Comparison of ENCODE assay signal across 14 mouse cellular contexts in the genomic region with DNA sequence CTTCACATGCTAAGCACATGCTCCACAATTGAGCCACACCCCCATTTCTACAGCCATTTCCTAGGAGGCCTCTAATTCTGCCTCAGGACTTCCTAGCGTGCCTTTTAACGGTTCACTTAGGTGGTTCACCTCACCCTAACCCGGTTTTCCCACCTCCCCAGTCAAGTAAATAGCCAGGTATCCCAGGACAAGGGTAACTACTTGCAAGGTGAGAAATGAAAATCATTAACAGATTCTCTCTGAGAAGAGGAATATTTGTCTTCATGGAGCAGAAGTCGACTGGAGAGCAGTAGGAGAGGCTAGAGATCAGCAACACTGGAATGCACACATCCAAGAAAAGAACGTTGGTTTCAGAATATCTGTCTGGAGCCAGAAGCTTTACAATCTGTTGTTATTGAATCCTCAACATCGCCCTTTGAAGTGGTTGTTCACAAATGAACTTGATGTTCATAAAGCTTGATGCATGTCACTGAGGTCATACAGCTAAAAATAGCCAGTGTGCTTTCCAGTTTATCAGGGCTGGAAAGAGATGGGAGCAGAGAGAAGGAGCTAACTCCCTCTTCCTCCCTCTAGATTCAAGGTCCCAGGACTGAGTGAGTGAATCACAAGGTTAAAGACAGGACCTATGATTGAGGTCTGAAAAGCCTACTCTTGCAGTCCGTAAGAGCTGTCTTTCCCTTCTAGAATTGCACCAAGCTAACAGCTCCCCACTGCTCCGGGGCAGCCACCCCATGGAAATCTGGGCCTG. TPM values are rescaled to one million over a fixed set of nuclear protein-coding genes. Genes with fewer than 3 reads are reported as not detected.
"Had no signal": no experiment of that assay in that cellular context is flagged by ENCODE, and none has a peak within 500 bp of the region (broad histone marks: within the 10 kb centered on the region; RNA-seq: fewer than 3 reads in every experiment).

No protein-coding gene starts in this region.

- ATAC-seq: liver, embryonic 12.5 days had no signal

- H3K36me3 ChIP-seq: limb, embryonic 15.5 days; liver, embryonic 12.5 days; midbrain, embryonic 12.5 days had no signal

- H3K27ac ChIP-seq: limb, embryonic 15.5 days; liver, embryonic 12.5 days; macrophage; midbrain, embryonic 12.5 days had no signal

- H3K4me1 ChIP-seq: liver, embryonic 12.5 days had no signal

- H3K4me2 ChIP-seq: limb, embryonic 15.5 days; liver, embryonic 12.5 days; lung, embryonic 14.5 days; midbrain, embryonic 12.5 days had no signal

- H3K9me3 ChIP-seq: limb, embryonic 15.5 days; liver, embryonic 12.5 days; megakaryocyte, embryonic 14.5 days; midbrain, embryonic 12.5 days had no signal

- H3K4me3 ChIP-seq: limb, embryonic 15.5 days; liver, embryonic 12.5 days; megakaryocyte, embryonic 14.5 days; midbrain, embryonic 12.5 days had no signal

- H3K9ac ChIP-seq: limb, embryonic 15.5 days; liver, embryonic 12.5 days; lung, embryonic 14.5 days; midbrain, embryonic 12.5 days had no signal

- DNase-seq: layer of hippocampus, adult 9-11 months; layer of hippocampus, postnatal 36 days; lung, embryonic 14.5 days; lung, postnatal 10 days; right cerebral cortex, postnatal 14 days; thymus, postnatal 36 days had no signal

RNA-seq across cellular contexts. Expression of a gene that starts 8.2 kb away (rescaled TPM):
- polyA plus RNA-seq: macrophage had no signal

RNA-seq across cellular contexts. Expression of a gene that starts 23.2 kb away (rescaled TPM):
- polyA plus RNA-seq: macrophage; stomach, embryonic 16.5 days had no signal

RNA-seq across cellular contexts. Expression of a gene that starts 42.7 kb away (rescaled TPM):
- polyA plus RNA-seq: kidney, embryonic 16.5 days; liver, embryonic 12.5 days; liver, embryonic 16.5 days; lung, embryonic 14.5 days; macrophage; stomach, embryonic 16.5 days had no signal
